Mouse (Mus musculus): Measurements from ENCODE around the gene Ssh1. TPM values are rescaled to one million over a fixed set of nuclear protein-coding genes. Genes with fewer than 3 reads are reported as not detected.
A peak's percentile ranks its signal among the peaks of the same experiment; 100 is the strongest.

Gene Ssh1
- polyA plus RNA-seq, 1 experiment from 2014 or later: 17.8 TPM

- DNase-seq (ENCODE audit: low spot score) (no peak), ATAC-seq (replicated peaks; ENCODE audit: low FRiP score) (no peak)
- H3K4me1 ChIP-seq (replicated peaks; ENCODE audit: control insufficient read depth, insufficient read depth, low read length): peaks cover 76% of the 10 kb centered on the region
Measured at GRCm38 (mm10) chr5:113976597-113976996, 17.1 kb downstream of the Ssh1 start.

GRCm38 (mm10) chr5:113975538-113976215 is 18.0 kb downstream of the Ssh1 start:
- DNase-seq (ENCODE audit: low spot score) (no peak), ATAC-seq (replicated peaks; ENCODE audit: low FRiP score) (no peak)
- 67% methylated on average over 9 of the region's 9 CpGs for WGBS
- Histone ChIP-seq H3K4me3 (ENCODE audit: low read depth, low read length) (no peak overlapping the region), H3K36me3 (ENCODE audit: control insufficient read depth, insufficient read depth, low read length) (0 out of 2 replicates have a peak, but pooled peaks cover 3% of the 10 kb centered on the region), H3K4me2 (peak overlapping the region; percentile 12; the same call in 1 of the 2 replicates), H3K4me1 (replicated peaks; ENCODE audit: control insufficient read depth, insufficient read depth, low read length) (peaks cover 72% of the 10 kb centered on the region), H3K27ac (ENCODE audit: low read depth, low read length) (peak overlapping the region; percentile 98), H3K9me3 (ENCODE audit: control insufficient read depth, low read length) (no peaks in the 10 kb centered on the region), H3K9ac (ENCODE audit: low read depth, low read length) (no peak overlapping the region), H3K27me3 (replicated peaks; ENCODE audit: control insufficient read depth, insufficient read depth, low read length) (no peaks in the 10 kb centered on the region)

More at GRCm38 (mm10) chr5:113976597-113976996, 17.1 kb downstream of the Ssh1 start:
- 82% methylated on average over 8 of the region's 8 CpGs for WGBS
- no peaks in the 10 kb centered on the region for H3K9me3 ChIP-seq (ENCODE audit: control insufficient read depth, low read length)
- no peak overlapping the region for H3K4me3 ChIP-seq (ENCODE audit: low read depth, low read length)
- H3K36me3 ChIP-seq (ENCODE audit: control insufficient read depth, insufficient read depth, low read length): 0 out of 2 replicates have a peak, but pooled peaks cover 3% of the 10 kb centered on the region
- no peaks in the 10 kb centered on the region for H3K27me3 ChIP-seq (replicated peaks; ENCODE audit: control insufficient read depth, insufficient read depth, low read length)
- H3K27ac ChIP-seq (ENCODE audit: low read depth, low read length): peak overlapping the region; percentile 78; the same call in 1 of the 2 replicates
- no peak overlapping the region for H3K9ac ChIP-seq (ENCODE audit: low read depth, low read length)
- H3K4me2 ChIP-seq: no peak overlapping the region

GRCm38 (mm10) chr5:113974576-113974975 is 19.1 kb downstream of the Ssh1 start:
- H3K27me3 ChIP-seq (replicated peaks; ENCODE audit: control insufficient read depth, insufficient read depth, low read length): no peaks in the 10 kb centered on the region
- peak overlapping the region; percentile 98 for H3K27ac ChIP-seq (ENCODE audit: low read depth, low read length)
- DNase-seq (ENCODE audit: low spot score) (no peak), ATAC-seq (replicated peaks; ENCODE audit: low FRiP score) (peak; percentile 35; the same call in 1 of the 2 replicates)
- 0 out of 2 replicates have a peak, but pooled peaks cover 5% of the 10 kb centered on the region for H3K36me3 ChIP-seq (ENCODE audit: control insufficient read depth, insufficient read depth, low read length)
- no peaks in the 10 kb centered on the region for H3K9me3 ChIP-seq (ENCODE audit: control insufficient read depth, low read length)
- H3K4me3 ChIP-seq (ENCODE audit: low read depth, low read length): peak overlapping the region; percentile 46
- 51% methylated on average over 15 of the region's 15 CpGs for WGBS
- H3K4me2 ChIP-seq: peak overlapping the region; percentile 62
- peaks cover 63% of the 10 kb centered on the region for H3K4me1 ChIP-seq (replicated peaks; ENCODE audit: control insufficient read depth, insufficient read depth, low read length)
- H3K9ac ChIP-seq (ENCODE audit: low read depth, low read length): peak overlapping the region; percentile 76

GRCm38 (mm10) chr5:113973790-113974189 is 19.9 kb downstream of the Ssh1 start:
- WGBS: 68% methylated on average over 8 of the region's 8 CpGs
- Histone ChIP-seq H3K36me3 (ENCODE audit: control insufficient read depth, insufficient read depth, low read length) (peaks cover 12% of the 10 kb centered on the region), H3K4me3 (ENCODE audit: low read depth, low read length) (peak overlapping the region; percentile 46), H3K9me3 (ENCODE audit: control insufficient read depth, low read length) (no peaks in the 10 kb centered on the region), H3K9ac (ENCODE audit: low read depth, low read length) (peak overlapping the region; percentile 76), H3K27ac (ENCODE audit: low read depth, low read length) (peak overlapping the region; percentile 98), H3K27me3 (replicated peaks; ENCODE audit: control insufficient read depth, insufficient read depth, low read length) (no peaks in the 10 kb centered on the region), H3K4me1 (replicated peaks; ENCODE audit: control insufficient read depth, insufficient read depth, low read length) (peaks cover 59% of the 10 kb centered on the region), H3K4me2 (peak overlapping the region; percentile 62)
- DNase-seq (ENCODE audit: low spot score) (no peak), ATAC-seq (replicated peaks; ENCODE audit: low FRiP score) (no peak)

- H3K36me3 ChIP-seq (ENCODE audit: control insufficient read depth, insufficient read depth, low read length): peaks cover 12% of the 10 kb centered on the region
- peak overlapping the region; percentile 98 for H3K27ac ChIP-seq (ENCODE audit: low read depth, low read length)
- no peaks in the 10 kb centered on the region for H3K9me3 ChIP-seq (ENCODE audit: control insufficient read depth, low read length)
- H3K4me2 ChIP-seq: peak overlapping the region; percentile 62
- ATAC-seq (replicated peaks; ENCODE audit: low FRiP score) (peak; percentile 81), DNase-seq (ENCODE audit: low spot score) (peak; percentile 59)
- WGBS: 12% methylated on average over 18 of the region's 18 CpGs
- H3K4me3 ChIP-seq (ENCODE audit: low read depth, low read length): peak overlapping the region; percentile 46
- H3K4me1 ChIP-seq (replicated peaks; ENCODE audit: control insufficient read depth, insufficient read depth, low read length): peaks cover 55% of the 10 kb centered on the region
- H3K27me3 ChIP-seq (replicated peaks; ENCODE audit: control insufficient read depth, insufficient read depth, low read length): no peaks in the 10 kb centered on the region
- H3K9ac ChIP-seq (ENCODE audit: low read depth, low read length): peak overlapping the region; percentile 76
Measured at GRCm38 (mm10) chr5:113972589-113973515, 20.8 kb downstream of the Ssh1 start.

GRCm38 (mm10) chr5:113971434-113971960 is 22.2 kb downstream of the Ssh1 start:
- Histone ChIP-seq H3K9ac (ENCODE audit: low read depth, low read length) (0 out of 2 replicates have a peak overlapping the region, but pooled peaks have one; percentile 25), H3K27me3 (replicated peaks; ENCODE audit: control insufficient read depth, insufficient read depth, low read length) (no peaks in the 10 kb centered on the region), H3K4me3 (ENCODE audit: low read depth, low read length) (no peak overlapping the region), H3K27ac (ENCODE audit: low read depth, low read length) (no peak overlapping the region), H3K4me2 (peak overlapping the region; percentile 62; the same call in 1 of the 2 replicates), H3K36me3 (ENCODE audit: control insufficient read depth, insufficient read depth, low read length) (peaks cover 12% of the 10 kb centered on the region), H3K9me3 (ENCODE audit: control insufficient read depth, low read length) (no peaks in the 10 kb centered on the region), H3K4me1 (replicated peaks; ENCODE audit: control insufficient read depth, insufficient read depth, low read length) (peaks cover 45% of the 10 kb centered on the region)
- 81% methylated on average over 10 of the region's 10 CpGs for WGBS
- DNase-seq (ENCODE audit: low spot score): no peak
- ATAC-seq (replicated peaks; ENCODE audit: low FRiP score): no peak

- Histone ChIP-seq H3K9me3 (ENCODE audit: control insufficient read depth, low read length) (no peaks in the 10 kb centered on the region), H3K4me3 (ENCODE audit: low read depth, low read length) (no peak overlapping the region), H3K9ac (ENCODE audit: low read depth, low read length) (no peak overlapping the region), H3K4me1 (replicated peaks; ENCODE audit: control insufficient read depth, insufficient read depth, low read length) (peaks cover 20% of the 10 kb centered on the region), H3K4me2 (no peak overlapping the region), H3K36me3 (ENCODE audit: control insufficient read depth, insufficient read depth, low read length) (peaks cover 26% of the 10 kb centered on the region), H3K27me3 (replicated peaks; ENCODE audit: control insufficient read depth, insufficient read depth, low read length) (no peaks in the 10 kb centered on the region), H3K27ac (ENCODE audit: low read depth, low read length) (no peak overlapping the region)
- ATAC-seq (replicated peaks; ENCODE audit: low FRiP score) (no peak), DNase-seq (ENCODE audit: low spot score) (no peak)
- 85% methylated on average over 11 of the region's 11 CpGs for WGBS
Measured at GRCm38 (mm10) chr5:113968371-113968770, 25.3 kb downstream of the Ssh1 start.

- Histone ChIP-seq H3K4me2 (no peak overlapping the region), H3K4me3 (ENCODE audit: low read depth, low read length) (no peak overlapping the region), H3K27ac (ENCODE audit: low read depth, low read length) (no peak overlapping the region), H3K4me1 (replicated peaks; ENCODE audit: control insufficient read depth, insufficient read depth, low read length) (peaks cover 17% of the 10 kb centered on the region), H3K36me3 (ENCODE audit: control insufficient read depth, insufficient read depth, low read length) (peaks cover 26% of the 10 kb centered on the region), H3K27me3 (replicated peaks; ENCODE audit: control insufficient read depth, insufficient read depth, low read length) (no peaks in the 10 kb centered on the region), H3K9me3 (ENCODE audit: control insufficient read depth, low read length) (no peaks in the 10 kb centered on the region), H3K9ac (ENCODE audit: low read depth, low read length) (no peak overlapping the region)
- ATAC-seq (replicated peaks; ENCODE audit: low FRiP score) (no peak), DNase-seq (ENCODE audit: low spot score) (no peak)
- WGBS: 82% methylated on average over 13 of the region's 13 CpGs
Measured at GRCm38 (mm10) chr5:113966452-113967150, 27.1 kb downstream of the Ssh1 start.
